29 mouse cellular contexts compared by ENCODE assay signal in the genomic region with DNA sequence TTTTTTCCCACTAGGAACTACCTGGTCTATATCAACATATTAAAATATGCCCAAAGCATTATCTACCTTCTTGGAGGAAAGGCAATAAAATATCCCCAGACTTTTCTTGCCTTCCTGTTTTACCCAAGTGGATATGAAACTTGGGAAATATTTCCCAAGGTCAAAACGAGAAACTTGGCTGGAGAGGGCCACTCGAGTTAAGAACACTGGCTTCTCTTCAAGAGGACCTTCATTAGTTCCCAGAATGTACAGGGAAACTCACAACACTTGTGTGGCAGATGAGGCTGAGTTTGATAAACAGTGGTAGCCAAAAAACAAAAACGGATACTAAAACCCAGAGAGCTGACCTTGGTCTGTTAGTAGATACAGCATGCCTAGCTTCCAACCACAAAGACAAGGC. TPM values are rescaled to one million over a fixed set of nuclear protein-coding genes. Genes with fewer than 3 reads are reported as not detected.
DNase-seq lines count a peak whose midpoint lies in the region; ATAC-seq and TF ChIP-seq lines count a peak whose summit lies in the region.
"Had no signal": no experiment of that assay in that cellular context is flagged by ENCODE, and none has a peak within 500 bp of the region (broad histone marks: within the 10 kb centered on the region; RNA-seq: fewer than 3 reads in every experiment).

No protein-coding gene starts in this region.

- TF ChIP-seq CTCF in lung, postnatal 0 days (IDR thresholded peaks at IDR 0.05) = no peak
- no peak for TF ChIP-seq CTCF in ES-Bruce4 (IDR thresholded peaks at IDR 0.05; ENCODE audit: low read depth, low read length)
- TF ChIP-seq CTCF in stomach, postnatal 0 days (IDR thresholded peaks at IDR 0.05; ENCODE audit: low read depth) = no peak

- H3K4me2 ChIP-seq in lung, postnatal 0 days (replicated peaks; ENCODE audit: low read depth, low read length) = no peak overlapping the region
- no peak overlapping the region for H3K4me2 ChIP-seq in stomach, postnatal 0 days (replicated peaks; ENCODE audit: low read depth)
- H3K4me2 ChIP-seq: heart, embryonic 13.5 days; hindbrain, embryonic 13.5 days; liver, embryonic 12.5 days; midbrain, embryonic 11.5 days; neural tube, embryonic 13.5 days had no signal

- no peak overlapping the region for H3K4me3 ChIP-seq in lung, postnatal 0 days (ENCODE audit: low read depth, low read length)
- no peak overlapping the region for H3K4me3 ChIP-seq in ES-Bruce4 (ENCODE audit: low read depth, low read length)
- no peak overlapping the region for H3K4me3 ChIP-seq in stomach, postnatal 0 days (ENCODE audit: low read depth, low read length)
- H3K4me3 ChIP-seq: erythroblast, embryonic 14.5 days; gastrocnemius, adult 2 months; heart, embryonic 13.5 days; hindbrain, embryonic 13.5 days; liver, embryonic 12.5 days; myocyte; neural tube, embryonic 13.5 days had no signal

- H3K9ac ChIP-seq in lung, postnatal 0 days (replicated peaks; ENCODE audit: low read depth) = no peak overlapping the region
- peak overlapping the region; percentile 35; the same call in 1 of the 2 replicates for H3K9ac ChIP-seq in ES-Bruce4 (ENCODE audit: low read depth, poor library complexity, severe bottlenecking)
- H3K9ac ChIP-seq in stomach, postnatal 0 days (ENCODE audit: low read length) = no peak overlapping the region
- H3K9ac ChIP-seq: heart, embryonic 13.5 days; hindbrain, embryonic 13.5 days; liver, embryonic 12.5 days; liver, postnatal 0 days; neural tube, embryonic 13.5 days had no signal

- no peak for TF ChIP-seq EP300 in lung, postnatal 0 days (IDR thresholded peaks at IDR 0.05)
- TF ChIP-seq EP300 in ES-Bruce4 (IDR thresholded peaks at IDR 0.05; ENCODE audit: insufficient read depth, low read depth, low read length) = no peak
- no peak for TF ChIP-seq EP300 in stomach, postnatal 0 days (optimal IDR thresholded peaks at IDR 0.05)

- no peaks in the 10 kb centered on the region for H3K27me3 ChIP-seq in lung, postnatal 0 days (replicated peaks; ENCODE audit: insufficient read depth, low read length)
- H3K27me3 ChIP-seq in ES-Bruce4 (ENCODE audit: control insufficient read depth, insufficient read depth, low read length, poor library complexity, severe bottlenecking) = no peaks in the 10 kb centered on the region
- no peaks in the 10 kb centered on the region for H3K27me3 ChIP-seq in stomach, postnatal 0 days (ENCODE audit: control insufficient read depth, insufficient read depth, low read length)
- H3K27me3 ChIP-seq: heart, embryonic 13.5 days; hindbrain, embryonic 13.5 days; liver, embryonic 12.5 days; neural tube, embryonic 13.5 days had no signal

- 0 out of 2 replicates have a peak overlapping the region, but pooled peaks have one; percentile 14 for H3K27ac ChIP-seq in lung, postnatal 0 days (ENCODE audit: low read length)
- H3K27ac ChIP-seq in ES-Bruce4 (ENCODE audit: insufficient read depth, low read length) = no peak overlapping the region; the same call in 1 of the 2 replicates
- no peak overlapping the region for H3K27ac ChIP-seq in stomach, postnatal 0 days (replicated peaks)
- H3K27ac ChIP-seq: gastrocnemius, adult 2 months; heart, embryonic 13.5 days; hindbrain, embryonic 13.5 days; kidney, postnatal 0 days; liver, embryonic 12.5 days; neural tube, embryonic 13.5 days had no signal

- no peaks in the 10 kb centered on the region for H3K36me3 ChIP-seq in lung, postnatal 0 days (ENCODE audit: insufficient read depth, low read length)
- H3K36me3 ChIP-seq in ES-Bruce4 (ENCODE audit: control insufficient read depth, insufficient read depth, low read length, poor library complexity, severe bottlenecking) = no peaks in the 10 kb centered on the region; the same call in 1 of the 2 replicates
- H3K36me3 ChIP-seq in stomach, postnatal 0 days (ENCODE audit: control insufficient read depth, insufficient read depth, low read length) = no peaks in the 10 kb centered on the region
- H3K36me3 ChIP-seq: heart, embryonic 13.5 days; hindbrain, embryonic 13.5 days; liver, embryonic 12.5 days; neural tube, embryonic 13.5 days had no signal

- DNase-seq in lung, postnatal 0 days (ENCODE audit: low spot score) = peak; percentile 30
- no peak for DNase-seq in lung, postnatal 10 days
- peak; percentile 31 for DNase-seq in 416B (ENCODE audit: low read depth)
- DNase-seq in lung, postnatal 36 days = peak; percentile 53
- no peak for DNase-seq in stomach, postnatal 0 days (ENCODE audit: low spot score)
- DNase-seq: adrenal gland, postnatal 10 days; cerebellum, adult 11 months; cerebellum, adult 9-11 months; gastrocnemius, adult 2 months; heart, postnatal 14 days; kidney, adult 8-10 months; kidney, postnatal 4 days; left cerebral cortex, postnatal 4 days; liver, postnatal 0 days; spleen, adult 18-20 months; thymus, postnatal 4 days had no signal

- no peak for TF ChIP-seq POLR2A in ES-Bruce4 (IDR thresholded peaks at IDR 0.05; ENCODE audit: insufficient read depth, low read length)

- H3K9me3 ChIP-seq in lung, postnatal 0 days (ENCODE audit: low read length) = no peaks in the 10 kb centered on the region
- no peaks in the 10 kb centered on the region for H3K9me3 ChIP-seq in ES-Bruce4 (replicated peaks; ENCODE audit: control insufficient read depth, insufficient read depth, low read length, poor library complexity, severe bottlenecking)
- H3K9me3 ChIP-seq in stomach, postnatal 0 days (ENCODE audit: control insufficient read depth, low read length) = no peaks in the 10 kb centered on the region
- H3K9me3 ChIP-seq: heart, embryonic 13.5 days; hindbrain, embryonic 13.5 days; liver, embryonic 12.5 days; neural tube, embryonic 13.5 days had no signal

- no peaks in the 10 kb centered on the region for H3K4me1 ChIP-seq in lung, postnatal 0 days (ENCODE audit: insufficient read depth, low read depth, low read length)
- no peaks in the 10 kb centered on the region for H3K4me1 ChIP-seq in ES-Bruce4 (ENCODE audit: control insufficient read depth, insufficient read depth, low read length)
- no peaks in the 10 kb centered on the region for H3K4me1 ChIP-seq in stomach, postnatal 0 days (replicated peaks; ENCODE audit: control insufficient read depth, insufficient read depth)
- H3K4me1 ChIP-seq: hindbrain, embryonic 13.5 days; neural tube, embryonic 13.5 days had no signal

- no peak for ATAC-seq in lung, postnatal 0 days
- no peak for ATAC-seq in stomach, postnatal 0 days (ENCODE audit: low FRiP score, low TSS enrichment)
- ATAC-seq in CD4-positive, CD25-positive, alpha-beta regulatory T cell, adult 4 months = no peak
- ATAC-seq: activated CD4-positive, CD25-positive, alpha-beta regulatory T cell, adult 4 months; forebrain, embryonic 16.5 days; intestine, embryonic 16.5 days; liver, embryonic 12.5 days; liver, postnatal 0 days had no signal

- 31% methylated on average over 3 of the region's 3 CpGs for WGBS in lung, postnatal 0 days
- WGBS in stomach, postnatal 0 days = 55% methylated on average over 3 of the region's 3 CpGs

RNA-seq across cellular contexts. Expression of a gene that starts 17.5 kb away (rescaled TPM):
- polyA plus RNA-seq in lung, postnatal 0 days (2015; fragmentation: Nextera tagmentation; extraction: Ambion mirVana) = 123 and 147 TPM in 2 replicates
- polyA plus RNA-seq in ES-Bruce4 (2011; ENCODE audit: insufficient read depth, insufficient read length, low read depth, missing spikeins) = 522 and 532 TPM in 2 replicates
- 58.2 and 66.0 TPM in 2 replicates for polyA plus RNA-seq in stomach, postnatal 0 days (2015; fragmentation: Nextera tagmentation; extraction: Ambion mirVana)
- polyA plus RNA-seq in CD4-positive, CD25-positive, alpha-beta regulatory T cell, adult 4 months (2017; shearing (Covaris generic)) = 100 to 1,000 TPM; 334 to 414 TPM

Comparison
In these comparisons a context has a peak if more than half of its experiments do, and no peak if none do; other contexts are left out.
1. DNase-seq: peak in lung, postnatal 0 days (single experiment), 416B (single experiment) and lung, postnatal 36 days (single experiment); none in lung, postnatal 10 days (single experiment) and stomach, postnatal 0 days (single experiment).